Mouse (Mus musculus): ENCODE results near the gene Ntsr1. TPM values are rescaled to one million over a fixed set of nuclear protein-coding genes. Genes with fewer than 3 reads are reported as not detected.

Gene Ntsr1
- total RNA-seq, 2 experiments from 2014 or later = not detected

- ATAC-seq (replicated peaks; ENCODE audit: low FRiP score, low TSS enrichment, poor library complexity, severe bottlenecking) = no peak
Observed at GRCm38 (mm10) chr2:180547384-180548106, 47.8 kb downstream of the Ntsr1 start.

GRCm38 (mm10) chr2:180552340-180552739 lies 52.6 kb downstream of the Ntsr1 start:
- ATAC-seq (replicated peaks; ENCODE audit: low FRiP score, low TSS enrichment, poor library complexity, severe bottlenecking) = no peak

- no peak for ATAC-seq (replicated peaks; ENCODE audit: low FRiP score, low TSS enrichment, poor library complexity, severe bottlenecking)
Observed at GRCm38 (mm10) chr2:180555219-180555618, 55.4 kb downstream of the Ntsr1 start.

- ATAC-seq (replicated peaks; ENCODE audit: low FRiP score, low TSS enrichment, poor library complexity, severe bottlenecking) = no peak
Observed at GRCm38 (mm10) chr2:180556470-180556869, 56.7 kb downstream of the Ntsr1 start.

GRCm38 (mm10) chr2:180560245-180560644 lies 60.5 kb downstream of the Ntsr1 start:
- 0 out of 2 replicates have a peak, but pooled peaks have one; percentile 58 for ATAC-seq (replicated peaks; ENCODE audit: low FRiP score, low TSS enrichment, poor library complexity, severe bottlenecking)

- no peak for ATAC-seq (replicated peaks; ENCODE audit: low FRiP score, low TSS enrichment, poor library complexity, severe bottlenecking)
Observed at GRCm38 (mm10) chr2:180562146-180562545, 62.4 kb downstream of the Ntsr1 start.

GRCm38 (mm10) chr2:180563296-180563695 lies 63.5 kb downstream of the Ntsr1 start:
- no peak for ATAC-seq (replicated peaks; ENCODE audit: low FRiP score, low TSS enrichment, poor library complexity, severe bottlenecking)

- no peak for ATAC-seq (replicated peaks; ENCODE audit: low FRiP score, low TSS enrichment, poor library complexity, severe bottlenecking)
Observed at GRCm38 (mm10) chr2:180563841-180564240, 64.1 kb downstream of the Ntsr1 start.

- ATAC-seq (replicated peaks; ENCODE audit: low FRiP score, low TSS enrichment, poor library complexity, severe bottlenecking) = peak; percentile 84
Observed at GRCm38 (mm10) chr2:180566240-180566913, 66.6 kb downstream of the Ntsr1 start.

GRCm38 (mm10) chr2:180569028-180569643 lies 69.4 kb downstream of the Ntsr1 start:
- no peak for ATAC-seq (replicated peaks; ENCODE audit: low FRiP score, low TSS enrichment, poor library complexity, severe bottlenecking)

- ATAC-seq (replicated peaks; ENCODE audit: low FRiP score, low TSS enrichment, poor library complexity, severe bottlenecking) = no peak
Observed at GRCm38 (mm10) chr2:180576482-180576881, 76.7 kb downstream of the Ntsr1 start.

- ATAC-seq (replicated peaks; ENCODE audit: low FRiP score, low TSS enrichment, poor library complexity, severe bottlenecking) = peak; percentile 43; the same call in 1 of the 2 replicates
Observed at GRCm38 (mm10) chr2:180578686-180579085, 78.9 kb downstream of the Ntsr1 start.

GRCm38 (mm10) chr2:180581002-180581401 lies 81.2 kb downstream of the Ntsr1 start, which contains the start of gene Mrgbp:
Gene Mrgbp (plus strand): TSS chr2:180581304.
- peak; percentile 59 for ATAC-seq (replicated peaks; ENCODE audit: low FRiP score, low TSS enrichment, poor library complexity, severe bottlenecking)

GRCm38 (mm10) chr2:180582481-180583153 lies 82.8 kb downstream of the Ntsr1 start:
- ATAC-seq (replicated peaks; ENCODE audit: low FRiP score, low TSS enrichment, poor library complexity, severe bottlenecking) = peak; percentile 67

- peak; percentile 14; the same call in 1 of the 2 replicates for ATAC-seq (replicated peaks; ENCODE audit: low FRiP score, low TSS enrichment, poor library complexity, severe bottlenecking)
Observed at GRCm38 (mm10) chr2:180583154-180583507, 83.4 kb downstream of the Ntsr1 start.

GRCm38 (mm10) chr2:180588736-180589122 lies 89.0 kb downstream of the Ntsr1 start:
- ATAC-seq (replicated peaks; ENCODE audit: low FRiP score, low TSS enrichment, poor library complexity, severe bottlenecking) = peak; percentile 34

- peak; percentile 82 for ATAC-seq (replicated peaks; ENCODE audit: low FRiP score, low TSS enrichment, poor library complexity, severe bottlenecking)
Observed at GRCm38 (mm10) chr2:180589123-180589831, 89.5 kb downstream of the Ntsr1 start, which contains the start of gene Ogfr. Gene Ogfr (plus strand): TSS chr2:180589245.
